Mouse (Mus musculus) hindbrain, embryonic 10.5 days (tissue): ENCODE results near the gene Gja3. TPM values are rescaled to one million over a fixed set of nuclear protein-coding genes. Genes with fewer than 3 reads are reported as not detected.
A peak's percentile ranks its signal among the peaks of the same experiment; 100 is the strongest.
"Not testable (repeated sequence)": the region's sequence is repeated elsewhere in the genome, so short reads cannot be mapped to it uniquely, and the experiment has no call there.

Source experiments
- DNase-seq: peaks from one replicate; pipeline ENCODE4 v3.0.0-alpha.2; 2017; ENCODE audit warnings: low spot score
- H3K27ac ChIP-seq: fragments of 300-500 bp; sonication (generic); 2 replicates; pipeline ENCODE4 v1.5.1; 2016; ENCODE audit warnings: mild to moderate bottlenecking, moderate library complexity
- H3K27me3 ChIP-seq: fragments of 300-500 bp; sonication (generic); 2 replicates; pipeline ENCODE4 v1.6.1; 2016; ENCODE audit warnings: mild to moderate bottlenecking; ENCODE audit not compliant: poor library complexity, insufficient read depth, severe bottlenecking
- H3K36me3 ChIP-seq: fragments of 300-500 bp; sonication (generic); 2 replicates; pipeline ENCODE4 v1.6.1; 2016; ENCODE audit warnings: mild to moderate bottlenecking, moderate library complexity
- H3K4me1 ChIP-seq: fragments of 300-500 bp; sonication (generic); replicated peaks from 2 replicates; pipeline ENCODE4 v1.6.1; 2016; ENCODE audit warnings: mild to moderate bottlenecking
- H3K4me3 ChIP-seq: fragments of 300-500 bp; sonication (generic); 2 replicates; pipeline ENCODE4 v1.5.1; 2016; ENCODE audit warnings: mild to moderate bottlenecking, moderate library complexity
- H3K9me3 ChIP-seq: fragments of 300-500 bp; sonication (generic); 2 replicates; pipeline ENCODE4 v1.6.1; 2016; ENCODE audit warnings: mild to moderate bottlenecking, moderate library complexity
- WGBS: fragments of 180-500 bp; shearing (Covaris S2); methylation state at CpG from one replicate; pipeline ENCODE4 v1.1.7; 2016; 5-methylcytosine and 5-hydroxymethylcytosine counted together
- polyA plus RNA-seq: library from polyadenylated mRNA; unstranded; fragments of >200 nt; fragmentation: Nextera tagmentation; extraction: Ambion mirVana; gene quantifications from 2 replicates; pipeline ENCODE4 v1.2.1, GENCODE M21; 2016

Gene Gja3
- polyA plus RNA-seq, 1 experiment from 2014 or later = not detected

DNA sequence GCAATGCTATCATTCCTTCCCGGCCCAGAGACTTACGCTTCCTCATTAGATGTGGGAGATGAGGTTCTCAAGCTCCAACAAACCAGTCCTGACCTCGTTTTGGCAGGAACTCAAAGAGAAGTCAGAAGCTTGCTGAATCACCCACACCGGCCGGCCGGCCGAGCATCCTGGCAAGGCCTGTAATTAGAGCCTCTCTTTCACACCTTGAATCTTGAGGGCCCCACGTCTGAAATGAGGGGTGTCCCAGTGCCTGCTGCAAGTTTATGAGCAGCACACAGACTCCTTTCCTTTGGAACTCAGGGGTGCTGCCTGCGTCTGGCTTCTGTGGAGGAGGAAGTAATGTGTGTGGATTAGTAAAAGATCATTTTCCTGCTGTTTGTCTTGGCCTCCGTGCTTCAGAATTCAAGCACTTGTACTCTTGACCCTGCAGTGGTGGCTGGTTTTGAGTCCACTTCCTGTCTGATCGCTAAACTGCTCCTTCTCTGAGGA lies 26.3 kb upstream of the Gja3 start:
- Histone ChIP-seq H3K36me3 (no peaks in the 10 kb centered on the region), H3K4me1 (no peaks in the 10 kb centered on the region), H3K27ac (no peak overlapping the region), H3K9me3 (no peaks in the 10 kb centered on the region), H3K4me3 (no peak overlapping the region), H3K27me3 (no peaks in the 10 kb centered on the region)
- no peak for DNase-seq
- 78% methylated on average over 11 of the region's 11 CpGs for WGBS

DNA sequence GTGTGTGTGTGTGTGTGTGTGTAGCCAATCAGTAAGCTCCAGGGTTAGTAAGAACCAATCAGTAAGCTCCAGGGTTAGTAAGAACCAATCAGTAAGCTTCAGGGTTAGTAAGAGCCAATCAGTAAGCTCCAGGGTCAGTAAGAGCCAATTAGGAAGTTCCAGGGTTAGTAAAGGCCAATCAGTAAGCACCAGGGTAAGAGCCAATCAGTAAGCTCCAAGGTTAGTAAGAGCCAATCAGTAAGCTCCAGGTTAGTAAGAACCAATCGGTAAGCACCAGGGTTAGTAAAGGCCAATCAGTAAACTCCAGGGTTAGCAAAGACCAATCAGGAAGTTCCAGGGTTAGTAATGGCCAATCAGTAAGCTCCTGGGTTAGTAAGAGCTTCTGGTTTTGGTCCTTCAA lies 25.0 kb upstream of the Gja3 start:
- 96% methylated on average over 1 of the region's 1 CpGs for WGBS
- Histone ChIP-seq H3K27me3 (no peaks in the 10 kb centered on the region), H3K36me3 (no peaks in the 10 kb centered on the region), H3K9me3 (no peaks in the 10 kb centered on the region), H3K4me3 (no peak overlapping the region), H3K4me1 (no peaks in the 10 kb centered on the region), H3K27ac (no peak overlapping the region)
- DNase-seq = no peak

DNA sequence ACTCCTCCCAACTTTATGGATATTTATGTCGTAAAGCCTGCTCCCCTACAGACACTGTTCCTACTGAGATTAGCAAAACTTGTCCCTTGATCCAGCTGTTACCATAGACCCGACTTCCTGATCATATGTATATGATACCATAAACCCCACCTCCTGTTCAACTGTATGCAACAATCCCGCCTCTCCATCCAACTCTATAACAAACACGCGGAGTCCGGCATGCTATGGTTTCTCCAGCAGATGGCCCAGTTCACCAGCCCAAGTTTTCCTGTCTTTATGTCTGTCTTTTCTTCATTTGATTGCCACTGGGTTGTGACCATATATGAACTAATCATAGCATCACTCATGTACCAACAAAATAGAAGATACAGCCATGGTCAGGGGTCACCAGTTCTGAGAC lies 17.6 kb upstream of the Gja3 start:
- 88% methylated on average over 6 of the region's 6 CpGs for WGBS
- H3K36me3 ChIP-seq = no peaks in the 10 kb centered on the region
- H3K4me3 ChIP-seq = no peak overlapping the region
- H3K4me1 ChIP-seq = no peaks in the 10 kb centered on the region; the same call in 1 of the 2 replicates
- no peak overlapping the region for H3K27ac ChIP-seq
- no peak for DNase-seq
- no peaks in the 10 kb centered on the region for H3K27me3 ChIP-seq
- no peaks in the 10 kb centered on the region for H3K9me3 ChIP-seq

DNA sequence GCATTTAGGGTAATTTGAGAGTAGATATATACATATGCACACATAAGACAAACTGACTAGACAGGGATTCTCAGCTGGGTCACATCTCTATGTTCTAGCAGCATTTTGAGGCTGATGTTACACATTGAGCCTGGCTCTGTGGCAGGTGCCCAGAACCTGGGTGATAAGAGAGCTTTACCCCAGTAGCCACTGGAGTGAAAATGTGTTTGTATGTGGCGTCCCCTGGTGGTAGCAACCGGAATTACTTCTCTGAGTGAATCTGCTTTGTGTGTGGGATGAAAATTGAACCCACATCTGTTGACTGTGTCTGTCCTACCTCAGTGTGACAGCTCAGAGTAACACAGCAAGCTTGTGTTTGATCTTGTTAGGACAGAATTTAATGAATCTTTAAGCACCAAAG lies 12.0 kb upstream of the Gja3 start:
- peak; percentile 54 for DNase-seq
- H3K4me1 ChIP-seq, H3K9me3 ChIP-seq, H3K27me3 ChIP-seq, H3K27ac ChIP-seq, H3K4me3 ChIP-seq, H3K36me3 ChIP-seq: not testable (repeated sequence)
- WGBS = 0% methylated on average over 2 of the region's 2 CpGs

DNA sequence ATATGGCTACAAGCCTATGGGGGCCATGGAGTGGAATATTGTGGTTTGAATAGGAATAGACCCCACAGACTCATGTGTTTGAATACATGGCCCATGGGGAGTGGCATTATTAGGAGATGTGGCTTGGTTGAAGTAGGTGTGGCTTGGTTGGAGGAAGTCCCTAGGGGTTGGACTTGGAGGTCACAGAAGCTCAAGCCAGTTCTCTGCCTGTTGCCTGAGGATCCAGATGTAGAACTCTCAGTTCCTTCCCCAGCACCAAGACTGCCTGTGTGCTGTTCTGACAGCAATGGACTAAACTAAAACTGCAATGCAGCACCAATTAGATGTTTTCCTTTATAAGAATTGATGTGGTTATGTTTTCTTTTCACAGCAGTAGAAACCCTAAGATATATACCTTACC lies 8.2 kb upstream of the Gja3 start:
- no peaks in the 10 kb centered on the region for H3K36me3 ChIP-seq
- H3K9me3 ChIP-seq = no peaks in the 10 kb centered on the region
- no peak overlapping the region for H3K27ac ChIP-seq
- no peak overlapping the region for H3K4me3 ChIP-seq
- H3K4me1 ChIP-seq = no peaks in the 10 kb centered on the region
- H3K27me3 ChIP-seq = no peaks in the 10 kb centered on the region
- no peak for DNase-seq

DNA sequence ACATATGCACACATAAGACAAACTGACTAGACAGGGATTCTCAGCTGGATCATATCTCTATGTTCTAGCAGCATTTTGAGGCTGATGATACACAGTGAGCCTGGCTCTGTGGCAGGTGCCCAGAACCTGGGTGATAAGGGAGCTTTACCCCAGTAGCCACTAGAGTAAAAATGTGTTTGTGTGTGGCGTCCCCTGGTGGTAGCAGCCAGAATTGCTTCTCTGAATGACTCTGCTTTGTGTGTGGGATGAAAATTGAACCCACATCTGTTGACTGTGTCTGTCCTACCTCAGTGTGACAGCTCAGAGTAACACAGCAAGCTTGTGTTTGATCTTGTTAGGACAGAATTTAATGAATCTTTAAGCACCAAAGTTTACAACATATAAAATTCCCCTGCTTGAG lies 2.2 kb upstream of the Gja3 start:
- H3K4me1 ChIP-seq = peaks cover 10% of the 10 kb centered on the region
- not testable (repeated sequence) for H3K36me3 ChIP-seq, H3K4me3 ChIP-seq, H3K9me3 ChIP-seq, H3K27ac ChIP-seq
- peak; percentile 77 for DNase-seq
- H3K27me3 ChIP-seq = peaks cover 46% of the 10 kb centered on the region
- 0% methylated on average over 1 of the region's 1 CpGs for WGBS

DNA sequence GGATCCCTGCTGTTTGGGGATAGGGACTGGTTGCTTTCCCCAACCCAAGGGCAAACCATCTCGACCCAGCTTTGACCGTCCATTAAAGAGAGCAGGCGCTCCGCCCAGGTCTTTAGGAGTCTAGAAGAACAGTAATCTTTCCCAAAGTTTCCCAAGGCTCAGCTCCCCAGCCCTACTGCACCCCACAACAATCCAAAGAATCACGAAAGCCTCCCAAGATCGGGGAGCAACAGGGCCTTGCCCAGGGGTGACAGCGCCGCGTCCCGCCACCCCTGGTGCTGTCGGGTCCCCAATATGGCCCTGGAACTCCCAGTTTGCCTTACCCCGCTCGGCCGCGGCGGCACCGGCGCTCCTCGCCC lies 717 bp downstream of the Gja3 start:
- Histone ChIP-seq H3K27me3 (peaks cover 60% of the 10 kb centered on the region), H3K4me3 (peak overlapping the region; percentile 61), H3K36me3 (no peaks in the 10 kb centered on the region), H3K9me3 (no peaks in the 10 kb centered on the region), H3K4me1 (peaks cover 10% of the 10 kb centered on the region), H3K27ac (no peak overlapping the region; the same call in 1 of the 2 replicates)
- DNase-seq = no peak
- 4% methylated on average over 19 of the region's 19 CpGs for WGBS

DNA sequence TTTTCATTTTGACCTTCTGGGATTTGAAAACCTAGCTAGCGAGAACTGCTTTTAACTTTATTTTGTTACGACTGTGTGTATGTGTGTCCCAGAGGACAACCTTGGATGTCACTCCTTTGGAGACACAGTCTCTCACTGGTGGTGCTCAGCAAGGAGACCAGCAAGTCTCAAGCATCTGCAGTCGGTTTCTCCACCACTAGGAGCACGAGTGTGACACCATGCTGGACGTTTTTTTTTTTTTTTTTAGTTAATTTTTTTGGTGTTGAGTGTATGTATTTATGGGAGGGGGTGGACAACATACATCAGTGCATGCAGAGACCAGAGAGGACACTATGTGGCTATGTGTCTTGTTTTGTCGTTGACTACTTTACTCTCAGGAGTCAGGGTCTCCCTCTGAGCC lies 5.2 kb downstream of the Gja3 start:
- Histone ChIP-seq H3K27ac (no peak overlapping the region), H3K4me1 (peaks cover 6% of the 10 kb centered on the region), H3K9me3 (no peaks in the 10 kb centered on the region), H3K27me3 (peaks cover 41% of the 10 kb centered on the region), H3K4me3 (no peak overlapping the region), H3K36me3 (no peaks in the 10 kb centered on the region)
- DNase-seq = no peak
- WGBS = 73% methylated on average over 6 of the region's 6 CpGs

DNA sequence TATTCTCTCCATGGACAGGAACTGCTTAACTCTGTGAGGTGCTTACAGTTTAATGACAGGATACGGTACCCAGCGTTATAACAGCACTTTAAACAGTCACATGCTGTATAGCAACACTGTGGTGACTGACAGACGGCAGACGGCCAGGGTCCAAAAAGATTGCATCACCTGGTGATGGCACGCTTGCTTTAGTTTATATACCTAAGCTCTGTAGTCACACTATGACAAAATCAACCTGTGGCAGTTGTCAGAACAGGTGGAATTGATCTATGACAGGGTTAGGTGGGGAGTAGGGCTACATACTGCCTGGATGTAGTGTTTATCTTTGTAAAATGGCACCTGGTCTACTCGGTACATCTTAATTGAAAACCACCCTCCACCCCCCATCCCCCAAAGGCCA lies 14.0 kb downstream of the Gja3 start:
- no peaks in the 10 kb centered on the region for H3K36me3 ChIP-seq
- H3K4me1 ChIP-seq = no peaks in the 10 kb centered on the region
- no peaks in the 10 kb centered on the region for H3K27me3 ChIP-seq
- no peak overlapping the region for H3K4me3 ChIP-seq
- H3K9me3 ChIP-seq = no peaks in the 10 kb centered on the region
- WGBS = 92% methylated on average over 6 of the region's 6 CpGs
- no peak overlapping the region for H3K27ac ChIP-seq
- DNase-seq = no peak

DNA sequence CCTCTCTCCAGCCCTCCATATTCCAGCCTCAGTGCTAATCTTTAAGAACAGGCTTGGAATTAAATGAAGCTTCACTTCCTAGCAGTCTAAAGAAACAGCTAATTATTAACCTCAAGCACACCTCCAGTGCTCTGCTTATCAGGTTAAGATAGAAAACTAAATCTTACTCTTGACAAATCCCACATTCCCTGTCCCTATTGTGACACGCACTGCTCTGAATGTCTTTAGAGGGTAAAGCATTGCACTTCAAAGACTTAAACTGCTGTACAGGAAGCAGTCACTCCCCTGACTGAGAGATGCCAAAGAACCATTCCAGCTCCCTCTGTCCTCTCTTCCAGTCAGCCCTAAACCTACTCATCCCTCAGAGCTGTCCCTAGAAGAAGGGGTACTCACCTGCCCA lies 16.5 kb downstream of the Gja3 start:
- Histone ChIP-seq H3K4me1 (no peaks in the 10 kb centered on the region), H3K27ac (no peak overlapping the region), H3K9me3 (no peaks in the 10 kb centered on the region), H3K4me3 (no peak overlapping the region), H3K36me3 (no peaks in the 10 kb centered on the region), H3K27me3 (no peaks in the 10 kb centered on the region; the same call in 1 of the 2 replicates)
- WGBS = 72% methylated on average over 1 of the region's 1 CpGs
- no peak for DNase-seq

DNA sequence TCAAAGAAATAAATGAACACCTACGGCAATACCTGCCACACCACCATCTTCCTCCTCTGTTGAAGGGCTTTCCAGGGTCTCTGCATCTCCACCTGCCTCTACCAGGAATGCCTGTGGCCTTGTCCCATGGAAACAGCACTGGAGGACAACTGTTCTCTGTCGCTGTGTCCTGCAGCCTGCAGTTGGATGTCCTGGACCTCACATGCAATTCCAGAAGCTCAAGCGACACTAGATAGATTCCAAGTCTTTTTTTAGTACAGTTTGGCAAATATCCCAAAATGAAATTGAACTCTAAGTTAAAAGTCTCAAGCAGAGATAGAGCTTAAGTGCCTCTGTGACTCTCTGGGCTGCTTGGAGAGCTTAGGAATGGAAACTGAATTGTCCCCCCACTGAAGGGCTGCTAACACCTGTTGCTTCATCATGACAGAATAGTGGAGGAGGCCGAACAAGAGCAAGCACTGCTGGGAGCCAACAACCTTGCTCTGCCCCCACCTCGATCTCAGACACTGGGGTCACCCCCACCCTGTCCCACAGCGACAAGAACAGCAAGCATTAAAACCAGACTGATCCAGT lies 22.9 kb downstream of the Gja3 start:
- Histone ChIP-seq H3K9me3 (no peaks in the 10 kb centered on the region), H3K27me3 (peaks cover 6% of the 10 kb centered on the region; the same call in 1 of the 2 replicates), H3K27ac (no peak overlapping the region), H3K36me3 (no peaks in the 10 kb centered on the region), H3K4me1 (no peaks in the 10 kb centered on the region), H3K4me3 (no peak overlapping the region)
- WGBS = 82% methylated on average over 6 of the region's 6 CpGs
- DNase-seq = no peak

DNA sequence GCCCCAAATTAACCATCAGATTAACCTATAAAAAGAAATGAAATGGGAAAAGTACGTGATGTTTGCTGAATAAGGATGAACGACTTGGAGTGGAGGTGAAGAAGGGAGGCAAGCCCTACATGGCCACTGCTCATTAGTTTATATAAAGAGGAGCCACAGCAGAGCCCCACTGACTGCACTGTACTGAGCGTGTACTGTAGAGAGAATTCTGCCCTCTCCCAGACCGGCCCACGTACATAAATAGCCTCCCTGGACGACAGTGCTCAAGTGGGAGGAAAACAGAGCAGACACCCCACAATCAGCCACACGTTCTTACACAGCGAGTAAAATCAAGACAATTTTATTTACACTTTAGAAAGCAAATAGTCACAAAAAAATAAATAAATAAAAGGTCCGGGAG lies 23.8 kb downstream of the Gja3 start:
- WGBS = 82% methylated on average over 9 of the region's 9 CpGs
- no peaks in the 10 kb centered on the region for H3K4me1 ChIP-seq
- H3K4me3 ChIP-seq = no peak overlapping the region
- no peak for DNase-seq
- peaks cover 6% of the 10 kb centered on the region; the same call in 1 of the 2 replicates for H3K27me3 ChIP-seq
- no peak overlapping the region for H3K27ac ChIP-seq
- H3K36me3 ChIP-seq = no peaks in the 10 kb centered on the region
- no peaks in the 10 kb centered on the region for H3K9me3 ChIP-seq

DNA sequence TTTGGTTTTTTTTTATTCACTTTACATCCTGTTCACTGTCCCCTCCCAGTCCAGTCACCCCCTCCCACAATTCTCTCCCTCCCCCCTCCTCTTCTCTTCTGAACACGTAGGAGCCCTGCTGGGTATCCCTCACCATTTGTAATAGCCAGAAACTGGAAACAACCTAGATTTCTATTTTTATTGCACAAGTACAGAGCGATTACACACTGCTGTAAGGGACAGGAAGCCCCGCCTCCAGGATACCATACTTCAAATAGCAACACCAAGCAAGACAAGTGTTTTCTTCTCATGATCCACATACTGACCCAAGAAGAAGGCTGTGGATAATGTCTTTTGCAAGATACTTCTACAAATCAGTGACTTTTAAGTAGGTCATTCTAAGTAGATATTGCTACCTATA lies 25.1 kb downstream of the Gja3 start:
- Histone ChIP-seq H3K36me3 (no peaks in the 10 kb centered on the region), H3K4me1 (no peaks in the 10 kb centered on the region), H3K9me3 (no peaks in the 10 kb centered on the region), H3K4me3 (no peak overlapping the region), H3K27me3 (peaks cover 6% of the 10 kb centered on the region; the same call in 1 of the 2 replicates), H3K27ac (no peak overlapping the region)
- WGBS = 81% methylated on average over 3 of the region's 3 CpGs
- no peak for DNase-seq

DNA sequence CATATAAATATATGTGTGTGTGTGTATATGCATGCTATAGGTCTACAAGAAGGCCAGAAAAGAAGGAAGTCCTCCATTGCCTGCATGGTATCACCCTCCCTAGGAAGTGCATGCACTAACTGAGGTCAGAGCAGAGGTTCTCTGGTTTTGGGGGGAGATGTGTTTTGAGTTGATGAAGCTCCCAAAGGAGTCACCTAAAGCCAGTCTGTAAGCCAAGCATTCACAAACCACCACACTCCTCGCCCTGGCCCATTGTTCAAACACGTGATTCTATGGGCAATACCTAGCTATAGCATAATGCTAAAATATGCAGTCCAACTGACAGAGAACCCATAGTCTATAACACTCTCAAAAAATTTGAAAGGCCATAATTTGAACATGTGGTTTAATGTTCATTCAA lies 39.5 kb downstream of the Gja3 start:
- Histone ChIP-seq H3K9me3 (no peaks in the 10 kb centered on the region), H3K36me3 (no peaks in the 10 kb centered on the region), H3K27me3 (no peaks in the 10 kb centered on the region), H3K4me3 (no peak overlapping the region), H3K27ac (no peak overlapping the region), H3K4me1 (no peaks in the 10 kb centered on the region)
- DNase-seq = no peak
- 87% methylated on average over 2 of the region's 2 CpGs for WGBS
